Mouse (Mus musculus): Measurements from ENCODE around the gene Pdia3. TPM values are rescaled to one million over a fixed set of nuclear protein-coding genes. Genes with fewer than 3 reads are reported as not detected.
"Not testable (repeated sequence)": the region's sequence is repeated elsewhere in the genome, so short reads cannot be mapped to it uniquely, and the experiment has no call there.

Pdia3 gene
- polyA plus RNA-seq, 1 experiment from 2014 or later: 371 TPM

DNA sequence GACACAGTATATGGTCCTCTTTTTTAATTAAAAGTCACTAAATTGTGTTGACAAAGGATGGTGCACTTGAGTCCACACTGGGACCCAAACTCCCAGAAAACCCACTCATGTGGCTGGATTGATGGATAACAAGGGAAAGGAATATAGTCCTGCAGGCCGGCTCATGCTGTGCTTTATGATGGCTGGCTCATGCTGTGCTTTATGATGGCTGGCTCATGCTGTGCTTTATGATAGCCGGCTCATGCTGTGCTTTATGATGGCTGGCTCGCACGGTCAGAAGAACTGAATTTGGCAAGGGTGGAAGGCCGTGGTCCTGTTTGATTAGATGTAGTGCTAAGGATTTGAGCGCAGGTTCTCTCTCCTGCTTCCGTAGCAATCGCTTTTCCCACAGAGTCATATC, 70.0 kb downstream of the Pdia3 start:
- DNase-seq (ENCODE audit: low spot score): no peak

DNA sequence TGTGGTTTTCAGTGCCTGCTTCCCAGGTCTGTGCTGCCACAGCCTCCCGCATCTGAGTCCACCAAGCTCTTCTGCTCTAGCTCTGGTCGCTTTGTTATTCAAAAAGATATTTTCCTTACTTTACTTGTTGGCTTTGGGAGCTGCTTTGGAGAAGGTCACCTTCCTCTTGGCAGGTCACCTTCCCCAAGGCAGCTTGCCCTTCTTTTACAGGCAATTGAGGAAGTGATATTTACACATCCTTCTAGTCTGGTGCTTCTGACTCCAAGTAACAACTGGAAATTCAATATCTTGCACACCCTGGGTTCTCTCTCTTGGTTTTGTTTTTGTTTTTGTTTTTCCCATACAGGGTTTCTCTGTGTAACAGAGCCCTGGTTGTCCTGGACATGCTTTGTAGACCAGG, 70.8 kb downstream of the Pdia3 start:
- DNase-seq (ENCODE audit: low spot score); H3K4me3 ChIP-seq (ENCODE audit: low read depth, low read length); H3K27me3 ChIP-seq (replicated peaks; ENCODE audit: insufficient read depth, low read length); H3K27ac ChIP-seq (ENCODE audit: low read length); H3K4me1 ChIP-seq (ENCODE audit: insufficient read depth, low read depth, low read length); H3K4me2 ChIP-seq (replicated peaks; ENCODE audit: low read depth, low read length); H3K9me3 ChIP-seq (ENCODE audit: low read length); H3K36me3 ChIP-seq (ENCODE audit: insufficient read depth, low read length); H3K9ac ChIP-seq (replicated peaks; ENCODE audit: low read depth); ATAC-seq: not testable (repeated sequence)
- no CpG with 5 or more reads among the region's 2 CpGs for WGBS

More for the DNA sequence above, 70.0 kb downstream of the Pdia3 start:
- no peak overlapping the region for H3K4me2 ChIP-seq (replicated peaks; ENCODE audit: low read depth, low read length)
- H3K4me3 ChIP-seq (ENCODE audit: low read depth, low read length): no peak overlapping the region
- no peaks in the 10 kb centered on the region for H3K4me1 ChIP-seq (ENCODE audit: insufficient read depth, low read depth, low read length)
- H3K27ac ChIP-seq (ENCODE audit: low read length): no peak overlapping the region
- no peak for ATAC-seq
- H3K36me3 ChIP-seq (ENCODE audit: insufficient read depth, low read length): no peaks in the 10 kb centered on the region
- H3K9me3 ChIP-seq (ENCODE audit: low read length): no peaks in the 10 kb centered on the region
- no peak overlapping the region for H3K9ac ChIP-seq (replicated peaks; ENCODE audit: low read depth)
- 77% methylated on average over 8 of the region's 8 CpGs for WGBS
- no peaks in the 10 kb centered on the region for H3K27me3 ChIP-seq (replicated peaks; ENCODE audit: insufficient read depth, low read length)
- TF ChIP-seq CTCF (IDR thresholded peaks at IDR 0.05) (no peak), EP300 (IDR thresholded peaks at IDR 0.05) (no peak)

Small RNA genes within 50 kb of the gene (microRNA-seq; reads per million reads assigned to microRNA genes)
- not detected for gene Gm22953

Other genes starting within 250 kb of the Pdia3 start
- gene Tubgcp4, start 243.1 kb upstream of the Pdia3 start, polyA plus RNA-seq (2015; fragmentation: Nextera tagmentation; extraction: Ambion mirVana): 18.6 and 22.0 TPM in 2 replicates
- 7.8 and 8.6 TPM in 2 replicates for gene Zscan29, start 242.7 kb upstream of the Pdia3 start, polyA plus RNA-seq (2015; fragmentation: Nextera tagmentation; extraction: Ambion mirVana)
- 9.8 and 16.6 TPM in 2 replicates for gene Trp53bp1, start 142.4 kb upstream of the Pdia3 start, polyA plus RNA-seq (2015; fragmentation: Nextera tagmentation; extraction: Ambion mirVana)
- gene Map1a, start 124.2 kb upstream of the Pdia3 start, polyA plus RNA-seq (2015; fragmentation: Nextera tagmentation; extraction: Ambion mirVana): 1.3 and 1.9 TPM in 2 replicates
- 9.7 and 11.1 TPM in 2 replicates for gene Ppip5k1, start 58.4 kb upstream of the Pdia3 start, polyA plus RNA-seq (2015; fragmentation: Nextera tagmentation; extraction: Ambion mirVana)
- gene Ckmt1, start 56.1 kb upstream of the Pdia3 start, polyA plus RNA-seq (2015; fragmentation: Nextera tagmentation; extraction: Ambion mirVana): 35.1 and 37.3 TPM in 2 replicates
- not detected in 2 replicates for gene Strc, start 26.6 kb upstream of the Pdia3 start, polyA plus RNA-seq (2015; fragmentation: Nextera tagmentation; extraction: Ambion mirVana)
- 1.7 and 1.8 TPM in 2 replicates for gene Catsper2, start within 50 bp of the Pdia3 start, polyA plus RNA-seq (2015; fragmentation: Nextera tagmentation; extraction: Ambion mirVana)
- 2.1 and 2.9 TPM in 2 replicates for gene Ell3, start 30.5 kb downstream of the Pdia3 start, polyA plus RNA-seq (2015; fragmentation: Nextera tagmentation; extraction: Ambion mirVana)
- 456 and 470 TPM in 2 replicates for gene Serf2, start 35.4 kb downstream of the Pdia3 start, polyA plus RNA-seq (2015; fragmentation: Nextera tagmentation; extraction: Ambion mirVana)
- 61.7 and 70.9 TPM in 2 replicates for gene Hypk, start 39.5 kb downstream of the Pdia3 start, polyA plus RNA-seq (2015; fragmentation: Nextera tagmentation; extraction: Ambion mirVana)
- 0.15 and 0.35 TPM in 2 replicates for gene Serinc4, start 43.0 kb downstream of the Pdia3 start, polyA plus RNA-seq (2015; fragmentation: Nextera tagmentation; extraction: Ambion mirVana)
- 37.7 and 37.8 TPM in 2 replicates for gene Mfap1b, start 60.3 kb downstream of the Pdia3 start, polyA plus RNA-seq (2015; fragmentation: Nextera tagmentation; extraction: Ambion mirVana)
- gene Mfap1a, start 92.9 kb downstream of the Pdia3 start, polyA plus RNA-seq (2015; fragmentation: Nextera tagmentation; extraction: Ambion mirVana): 16.3 and 20.7 TPM in 2 replicates
- 2.6 and 2.9 TPM in 2 replicates for gene Wdr76, start 92.9 kb downstream of the Pdia3 start, polyA plus RNA-seq (2015; fragmentation: Nextera tagmentation; extraction: Ambion mirVana)